Mouse (Mus musculus): ENCODE results near the gene Slc6a3. TPM values are rescaled to one million over a fixed set of nuclear protein-coding genes. Genes with fewer than 3 reads are reported as not detected.
A peak's percentile ranks its signal among the peaks of the same experiment; 100 is the strongest.

Slc6a3 gene
- total and polyA plus RNA-seq, 2 experiments: not detected

GRCm38 (mm10) chr13:73508817-73509550 is 27.6 kb upstream of the Slc6a3 start:
- WGBS: 78% methylated on average over 8 of the region's 8 CpGs
- Histone ChIP-seq H3K9ac (ENCODE audit: low read depth, low read length) (no peak overlapping the region), H3K79me2 (ENCODE audit: control insufficient read depth, insufficient read depth, low read length) (no peaks in the 10 kb centered on the region), H3K36me3 (ENCODE audit: control insufficient read depth, insufficient read depth, low read length) (no peaks in the 10 kb centered on the region), H3K27ac (replicated peaks; ENCODE audit: insufficient read depth, low read depth, low read length) (peak overlapping the region; percentile 16; the same call in 1 of the 2 replicates), H3K27me3 (ENCODE audit: control insufficient read depth, insufficient read depth, low read length) (no peaks in the 10 kb centered on the region), H3K4me1 (ENCODE audit: control insufficient read depth, insufficient read depth, low read length) (0 out of 2 replicates have a peak, but pooled peaks cover 2% of the 10 kb centered on the region), H3K4me3 (ENCODE audit: insufficient read depth, low read depth, low read length) (no peak overlapping the region)
- DNase-seq (ENCODE audit: extremely low read depth, low read depth, low spot score): no peak
- no peak for TF ChIP-seq POLR2A (IDR thresholded peaks at IDR 0.05; ENCODE audit: extremely low read depth, insufficient read depth, low read length)
- TF ChIP-seq CTCF (IDR thresholded peaks at IDR 0.05; ENCODE audit: low read depth, low read length): no peak

GRCm38 (mm10) chr13:73509869-73510268 is 26.7 kb upstream of the Slc6a3 start:
- Histone ChIP-seq H3K27me3 (ENCODE audit: control insufficient read depth, insufficient read depth, low read length) (no peaks in the 10 kb centered on the region), H3K27ac (replicated peaks; ENCODE audit: insufficient read depth, low read depth, low read length) (no peak overlapping the region), H3K36me3 (ENCODE audit: control insufficient read depth, insufficient read depth, low read length) (no peaks in the 10 kb centered on the region), H3K4me3 (ENCODE audit: insufficient read depth, low read depth, low read length) (no peak overlapping the region), H3K9ac (ENCODE audit: low read depth, low read length) (no peak overlapping the region), H3K4me1 (ENCODE audit: control insufficient read depth, insufficient read depth, low read length) (0 out of 2 replicates have a peak, but pooled peaks cover 2% of the 10 kb centered on the region), H3K79me2 (ENCODE audit: control insufficient read depth, insufficient read depth, low read length) (no peaks in the 10 kb centered on the region)
- TF ChIP-seq CTCF (IDR thresholded peaks at IDR 0.05; ENCODE audit: low read depth, low read length) (no peak), POLR2A (IDR thresholded peaks at IDR 0.05; ENCODE audit: extremely low read depth, insufficient read depth, low read length) (no peak)
- 74% methylated on average over 6 of the region's 6 CpGs for WGBS
- no peak for DNase-seq (ENCODE audit: extremely low read depth, low read depth, low spot score)

- WGBS: 49% methylated on average over 13 of the region's 13 CpGs
- Histone ChIP-seq H3K79me2 (ENCODE audit: control insufficient read depth, insufficient read depth, low read length) (no peaks in the 10 kb centered on the region), H3K4me1 (ENCODE audit: control insufficient read depth, insufficient read depth, low read length) (0 out of 2 replicates have a peak, but pooled peaks cover 2% of the 10 kb centered on the region), H3K36me3 (ENCODE audit: control insufficient read depth, insufficient read depth, low read length) (no peaks in the 10 kb centered on the region), H3K9ac (ENCODE audit: low read depth, low read length) (no peak overlapping the region), H3K4me3 (ENCODE audit: insufficient read depth, low read depth, low read length) (no peak overlapping the region), H3K27ac (replicated peaks; ENCODE audit: insufficient read depth, low read depth, low read length) (no peak overlapping the region), H3K27me3 (ENCODE audit: control insufficient read depth, insufficient read depth, low read length) (no peaks in the 10 kb centered on the region)
- peak; percentile 57 for DNase-seq (ENCODE audit: extremely low read depth, low read depth, low spot score)
- TF ChIP-seq POLR2A (IDR thresholded peaks at IDR 0.05; ENCODE audit: extremely low read depth, insufficient read depth, low read length): no peak
- TF ChIP-seq CTCF (IDR thresholded peaks at IDR 0.05; ENCODE audit: low read depth, low read length): peak; percentile 82
Measured at GRCm38 (mm10) chr13:73512776-73513673, 23.5 kb upstream of the Slc6a3 start.

GRCm38 (mm10) chr13:73516886-73517285 is 19.7 kb upstream of the Slc6a3 start:
- H3K4me1 ChIP-seq (ENCODE audit: control insufficient read depth, insufficient read depth, low read length): no peaks in the 10 kb centered on the region
- H3K27ac ChIP-seq (replicated peaks; ENCODE audit: insufficient read depth, low read depth, low read length): no peak overlapping the region
- no peak overlapping the region for H3K9ac ChIP-seq (ENCODE audit: low read depth, low read length)
- no peak for TF ChIP-seq POLR2A (IDR thresholded peaks at IDR 0.05; ENCODE audit: extremely low read depth, insufficient read depth, low read length)
- no peak for TF ChIP-seq CTCF (IDR thresholded peaks at IDR 0.05; ENCODE audit: low read depth, low read length)
- 84% methylated on average over 4 of the region's 4 CpGs for WGBS
- H3K79me2 ChIP-seq (ENCODE audit: control insufficient read depth, insufficient read depth, low read length): no peaks in the 10 kb centered on the region
- no peaks in the 10 kb centered on the region for H3K36me3 ChIP-seq (ENCODE audit: control insufficient read depth, insufficient read depth, low read length)
- no peak for DNase-seq (ENCODE audit: extremely low read depth, low read depth, low spot score)
- no peaks in the 10 kb centered on the region for H3K27me3 ChIP-seq (ENCODE audit: control insufficient read depth, insufficient read depth, low read length)
- H3K4me3 ChIP-seq (ENCODE audit: insufficient read depth, low read depth, low read length): no peak overlapping the region

GRCm38 (mm10) chr13:73533716-73534115 is 2.8 kb upstream of the Slc6a3 start:
- H3K27ac ChIP-seq (replicated peaks; ENCODE audit: insufficient read depth, low read depth, low read length): no peak overlapping the region
- H3K4me3 ChIP-seq (ENCODE audit: insufficient read depth, low read depth, low read length): no peak overlapping the region
- WGBS: 73% methylated on average over 3 of the region's 3 CpGs

More at GRCm38 (mm10) chr13:73533716-73534115, 2.8 kb upstream of the Slc6a3 start:
- H3K9ac ChIP-seq (ENCODE audit: low read depth, low read length): no peak overlapping the region
- H3K36me3 ChIP-seq (ENCODE audit: control insufficient read depth, insufficient read depth, low read length): no peaks in the 10 kb centered on the region
- no peak for DNase-seq (ENCODE audit: extremely low read depth, low read depth, low spot score)
- peaks cover 3% of the 10 kb centered on the region; the same call in 1 of the 2 replicates for H3K4me1 ChIP-seq (ENCODE audit: control insufficient read depth, insufficient read depth, low read length)
- TF ChIP-seq POLR2A (IDR thresholded peaks at IDR 0.05; ENCODE audit: extremely low read depth, insufficient read depth, low read length) (no peak), CTCF (IDR thresholded peaks at IDR 0.05; ENCODE audit: low read depth, low read length) (no peak)
- H3K27me3 ChIP-seq (ENCODE audit: control insufficient read depth, insufficient read depth, low read length): peaks cover 16% of the 10 kb centered on the region; the same call in 1 of the 2 replicates
- H3K79me2 ChIP-seq (ENCODE audit: control insufficient read depth, insufficient read depth, low read length): no peaks in the 10 kb centered on the region

All from liver, adult 2 months (tissue).